Mouse (Mus musculus): ENCODE data around the gene Mstn.

Gene Mstn

DNA sequence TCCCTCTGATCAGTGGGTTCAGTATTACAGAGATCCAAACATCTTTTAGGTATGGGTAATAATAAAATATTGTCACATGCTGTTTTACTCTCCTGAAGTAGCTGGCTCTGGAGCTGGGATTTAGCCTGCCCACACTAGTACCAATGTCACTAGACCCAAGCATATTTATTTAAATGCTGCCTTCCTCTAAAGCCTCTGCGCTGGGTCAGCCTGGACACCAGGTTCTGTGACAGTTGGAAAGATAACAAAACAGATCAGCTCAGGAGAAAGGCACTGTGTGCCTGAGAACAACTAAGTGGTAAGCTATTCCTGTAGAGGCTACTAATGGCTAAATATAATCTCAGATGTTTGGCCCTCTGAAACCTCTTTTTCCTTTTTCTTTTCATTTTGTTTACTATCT, 49.1 kb downstream of the Mstn start:
- no peak for DNase-seq (ENCODE audit: low spot score)
